Mouse (Mus musculus): ENCODE data around the gene Hs3st5. TPM values are rescaled to one million over a fixed set of nuclear protein-coding genes. Genes with fewer than 3 reads are reported as not detected.
"Not testable (repeated sequence)": the region's sequence is repeated elsewhere in the genome, so short reads cannot be mapped to it uniquely, and the experiment has no call there.

Hs3st5 gene
- total RNA-seq, 1 experiment from 2014 or later, result not detected

DNA sequence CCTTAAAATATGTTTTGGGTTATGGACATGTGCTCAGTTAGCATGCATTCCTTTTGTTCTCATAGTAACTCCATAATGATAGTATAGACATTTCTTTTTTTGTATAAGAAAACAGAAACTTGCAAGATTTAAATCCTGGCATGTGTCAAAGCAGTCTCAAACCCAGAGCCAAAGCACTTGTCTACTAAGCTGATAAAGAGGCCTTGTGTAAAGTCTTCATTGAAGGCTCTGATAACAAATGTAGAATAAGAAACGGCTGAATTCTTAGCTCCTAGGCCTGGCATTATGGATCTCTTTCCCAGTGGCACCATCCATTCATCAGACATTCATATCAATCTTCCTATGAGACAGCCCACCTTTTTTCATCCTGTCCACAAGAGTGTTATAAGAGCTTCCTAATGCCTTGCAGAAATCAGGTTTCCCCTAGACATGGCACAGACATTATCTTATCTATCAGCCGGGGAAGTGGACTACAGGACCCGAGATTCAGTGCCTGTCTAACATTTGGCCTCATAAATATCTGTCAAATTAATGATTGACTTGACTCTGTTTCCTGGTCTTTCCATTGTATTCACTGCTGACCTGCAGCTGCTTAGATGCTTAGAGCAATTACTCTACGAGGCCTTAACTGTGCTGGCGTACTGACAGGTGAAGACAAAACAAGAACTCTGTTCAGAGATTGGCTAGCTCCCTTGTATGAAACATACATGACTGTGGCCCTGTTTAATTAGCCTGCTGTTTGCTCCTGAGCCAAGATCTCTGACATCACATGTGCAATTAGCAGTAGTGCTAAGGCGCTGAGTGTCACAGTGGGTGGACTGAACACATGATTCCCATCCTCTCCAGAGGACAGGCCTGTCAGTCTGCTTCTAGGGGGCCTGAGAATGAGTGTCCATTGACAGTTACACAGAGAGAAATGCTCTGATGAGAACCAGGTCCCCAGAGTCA lies 48.6 kb downstream of the Hs3st5 start:
- ATAC-seq (ENCODE audit: extremely low read depth, insufficient number of reproducible peaks, low FRiP score, poor library complexity, severe bottlenecking), result no peak

DNA sequence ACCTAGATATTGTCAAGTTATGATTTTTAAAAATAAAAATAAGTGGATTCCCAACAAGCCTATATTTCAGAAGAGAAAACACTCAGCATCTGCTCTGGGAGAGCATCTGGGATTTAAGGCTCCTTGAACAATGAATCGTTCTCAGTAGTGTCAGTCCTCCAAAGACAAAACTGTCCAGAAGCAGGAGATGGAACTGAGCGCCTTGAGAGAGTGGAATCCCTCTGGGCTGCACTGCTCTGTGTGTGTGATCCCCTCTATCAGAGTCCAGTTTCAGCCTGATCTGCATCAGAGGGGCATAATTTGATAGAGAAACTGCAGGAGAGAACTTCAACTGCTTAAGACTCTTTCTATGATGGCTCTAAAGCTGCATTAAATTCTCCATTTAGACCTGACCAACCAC lies 49.5 kb downstream of the Hs3st5 start:
- no peak for ATAC-seq (ENCODE audit: extremely low read depth, insufficient number of reproducible peaks, low FRiP score, poor library complexity, severe bottlenecking)

DNA sequence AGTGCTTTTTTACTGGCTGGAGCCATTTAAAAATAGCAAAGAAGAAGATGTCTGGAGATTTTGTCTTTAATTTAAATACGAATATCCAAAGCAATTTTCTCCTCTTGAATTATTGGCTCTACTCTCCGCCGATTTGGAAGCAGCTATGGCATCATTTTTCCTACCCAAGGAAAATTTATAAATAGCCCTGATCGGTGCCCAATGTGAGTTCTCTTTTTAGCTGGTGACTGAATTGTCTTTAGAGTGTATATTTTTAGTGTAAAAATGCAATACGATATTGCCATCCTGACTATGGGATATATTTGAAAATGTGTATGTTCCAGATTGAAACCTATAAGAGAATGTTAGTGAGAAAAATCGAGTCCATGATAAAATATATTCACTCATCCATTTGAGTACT lies 51.1 kb downstream of the Hs3st5 start:
- ATAC-seq (ENCODE audit: extremely low read depth, insufficient number of reproducible peaks, low FRiP score, poor library complexity, severe bottlenecking), result no peak

DNA sequence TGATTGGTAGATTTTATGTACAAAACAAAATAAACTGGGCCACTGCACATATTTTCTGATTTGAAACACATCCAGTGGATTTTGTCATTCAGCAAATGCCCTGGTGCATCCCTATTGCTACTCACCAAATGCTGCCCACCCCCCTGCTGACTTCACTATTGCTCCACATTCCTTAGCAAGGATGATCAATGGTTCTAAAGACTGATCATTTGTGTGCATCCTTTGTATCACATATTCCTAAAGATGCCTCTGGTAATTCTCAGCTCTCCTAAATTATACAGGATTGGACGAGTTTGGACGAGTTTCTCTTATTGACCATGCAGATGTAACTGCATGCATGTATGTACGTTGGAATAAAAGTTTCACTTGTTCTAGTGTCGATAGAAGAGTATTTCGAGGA lies 52.1 kb downstream of the Hs3st5 start:
- ATAC-seq (ENCODE audit: extremely low read depth, insufficient number of reproducible peaks, low FRiP score, poor library complexity, severe bottlenecking), result no peak

DNA sequence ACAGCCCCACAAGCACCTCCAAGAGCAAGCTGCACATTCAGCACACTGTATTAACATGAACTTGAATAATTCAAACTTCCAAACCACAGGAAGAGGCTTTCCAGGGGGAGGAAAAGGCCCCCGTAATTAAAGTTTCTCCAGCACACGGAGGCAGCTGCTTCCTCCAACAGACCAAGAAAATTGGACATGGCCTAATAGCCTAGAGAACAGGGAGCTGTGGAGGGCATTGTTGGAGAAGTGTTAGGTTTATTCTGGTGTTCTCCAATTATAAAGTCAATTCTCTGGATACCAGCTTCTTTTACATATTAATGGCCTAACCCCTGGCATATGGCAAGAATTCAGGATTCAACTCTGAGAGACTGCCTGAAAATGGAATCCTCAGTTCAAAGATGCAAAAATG lies 60.6 kb downstream of the Hs3st5 start:
- no peak for ATAC-seq (ENCODE audit: extremely low read depth, insufficient number of reproducible peaks, low FRiP score, poor library complexity, severe bottlenecking)

DNA sequence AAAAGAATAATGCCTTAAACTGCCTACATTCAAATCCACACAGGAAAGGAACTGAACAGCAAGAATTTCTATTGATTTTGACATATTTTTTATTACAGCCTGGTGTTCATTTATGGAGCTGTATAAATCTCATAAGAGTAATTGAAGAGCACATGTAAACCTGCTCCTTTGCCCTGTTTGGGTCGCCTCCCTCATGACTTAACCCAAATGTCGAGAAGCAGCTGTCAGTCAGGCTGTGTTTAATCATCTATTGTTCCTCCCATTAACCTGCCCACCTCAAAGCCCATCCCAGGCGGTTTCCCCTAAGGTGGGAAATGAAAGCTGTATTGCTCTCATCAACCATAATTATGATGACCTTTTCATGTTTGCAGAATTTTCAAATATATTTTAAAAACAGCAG lies 65.9 kb downstream of the Hs3st5 start:
- no peak for ATAC-seq (ENCODE audit: extremely low read depth, insufficient number of reproducible peaks, low FRiP score, poor library complexity, severe bottlenecking)

DNA sequence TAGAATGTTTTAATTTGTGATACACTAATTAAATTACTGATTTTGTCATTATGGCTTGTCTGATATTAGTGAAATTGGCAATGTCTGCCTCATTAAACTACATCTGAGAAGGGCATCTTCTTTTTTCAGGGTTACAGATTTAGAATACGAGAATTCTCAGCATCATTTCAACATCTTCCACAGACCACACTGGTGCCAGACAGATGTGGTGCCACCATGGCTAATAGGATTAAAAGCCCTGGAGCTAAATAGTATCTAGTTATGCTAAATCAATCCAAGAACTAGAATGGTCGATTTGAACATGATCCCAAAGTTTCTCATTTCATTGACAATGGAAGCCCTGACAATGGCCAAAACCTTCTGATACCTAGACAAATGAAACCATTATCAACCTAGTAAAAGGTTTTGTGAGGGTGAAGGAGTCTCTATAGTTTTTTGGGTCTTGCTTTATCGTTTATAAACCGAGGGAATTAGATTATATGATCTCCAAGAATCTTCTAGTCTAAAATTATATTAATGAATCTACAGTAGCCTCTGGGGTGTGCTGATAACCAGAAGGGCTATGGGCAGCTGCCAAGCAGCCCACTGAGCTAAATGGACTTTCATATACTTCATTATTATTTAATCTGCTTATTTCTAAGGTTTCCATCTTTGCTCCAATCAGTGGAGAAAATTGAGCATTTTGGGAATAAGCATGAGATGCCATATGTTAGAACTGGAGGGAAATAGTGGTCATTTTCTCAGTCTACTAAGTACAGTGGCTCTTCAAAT lies 71.9 kb downstream of the Hs3st5 start:
- no peak for ATAC-seq (ENCODE audit: extremely low read depth, insufficient number of reproducible peaks, low FRiP score, poor library complexity, severe bottlenecking)

DNA sequence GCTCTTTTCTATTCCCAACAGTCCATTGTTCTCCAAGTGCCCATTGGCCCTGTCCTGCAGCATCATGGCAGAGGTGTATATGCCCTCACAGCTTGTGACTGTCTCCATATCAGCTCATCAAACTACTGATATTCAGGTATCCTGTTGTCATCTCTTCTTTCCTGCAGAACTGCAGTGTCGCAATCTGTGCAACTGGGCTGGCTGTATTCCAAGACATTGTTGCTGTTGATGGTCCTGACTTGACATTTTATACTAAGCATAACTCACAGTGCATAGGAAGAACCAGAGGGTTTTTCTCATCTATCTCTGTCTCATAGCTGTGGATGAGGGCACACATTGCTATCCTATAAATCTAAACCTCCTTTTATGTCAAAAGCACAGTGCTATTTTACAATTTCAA lies 103.8 kb downstream of the Hs3st5 start:
- no peak for ATAC-seq (ENCODE audit: extremely low read depth, insufficient number of reproducible peaks, low FRiP score, poor library complexity, severe bottlenecking)

DNA sequence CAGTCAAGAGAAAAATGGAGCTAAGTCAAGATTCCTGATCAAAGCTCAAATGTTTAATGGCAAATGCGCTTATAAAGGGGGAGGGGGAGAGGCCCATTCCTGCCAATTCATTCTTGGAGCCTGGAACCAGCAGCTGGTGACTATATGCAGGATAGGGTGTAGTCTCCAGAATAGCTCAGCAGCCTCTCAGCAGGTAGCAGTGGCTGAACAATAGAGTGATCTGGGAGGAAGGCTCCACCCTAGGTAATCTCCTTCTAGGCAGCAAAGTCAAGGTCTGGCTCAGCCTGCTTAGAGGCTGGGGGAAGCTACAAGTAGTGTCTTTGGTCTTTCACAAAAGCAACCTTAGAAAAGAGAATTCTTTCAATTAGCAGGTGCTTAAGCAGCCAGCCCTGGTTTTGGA lies 104.8 kb downstream of the Hs3st5 start:
- not testable (repeated sequence) for ATAC-seq (ENCODE audit: extremely low read depth, insufficient number of reproducible peaks, low FRiP score, poor library complexity, severe bottlenecking)

DNA sequence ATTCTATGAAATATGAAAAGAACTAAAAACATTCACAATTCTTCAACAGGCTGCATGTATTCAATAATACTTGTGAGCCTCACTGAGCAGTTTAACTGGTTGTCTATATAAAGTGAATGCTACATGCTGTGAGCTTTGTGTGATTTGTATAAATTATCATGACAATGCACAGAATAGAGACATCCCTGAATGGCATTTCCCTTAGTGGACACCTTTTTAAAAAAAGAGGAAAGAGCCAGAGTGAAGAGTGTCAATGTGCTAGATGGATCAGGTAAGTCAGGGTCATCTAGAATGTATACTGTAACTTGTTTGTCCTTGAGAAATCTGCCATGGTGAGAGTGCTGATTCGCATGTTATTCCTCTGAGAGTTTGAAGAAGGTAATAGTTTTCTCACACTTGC lies 116.4 kb downstream of the Hs3st5 start:
- ATAC-seq (ENCODE audit: extremely low read depth, insufficient number of reproducible peaks, low FRiP score, poor library complexity, severe bottlenecking), result no peak

DNA sequence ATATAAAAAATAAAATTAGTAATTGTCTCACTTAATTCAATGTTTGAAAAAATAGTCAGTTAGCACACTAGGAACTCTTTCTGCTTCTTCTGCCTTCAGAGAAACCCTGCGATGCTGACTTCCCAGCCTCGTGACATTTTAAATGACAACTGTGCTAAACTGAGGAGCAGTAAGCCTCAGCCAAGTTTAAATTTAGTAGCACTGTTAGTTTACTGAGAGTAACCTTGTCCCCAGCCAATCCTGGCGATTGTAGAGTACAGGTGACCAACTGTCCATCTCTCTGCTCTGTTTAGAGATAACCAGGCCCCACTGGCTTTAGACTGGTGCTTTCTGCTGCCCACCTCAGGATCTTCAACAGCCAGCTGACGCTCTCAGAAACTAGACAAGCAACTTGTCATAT lies 121.3 kb downstream of the Hs3st5 start:
- ATAC-seq (ENCODE audit: extremely low read depth, insufficient number of reproducible peaks, low FRiP score, poor library complexity, severe bottlenecking), result no peak

DNA sequence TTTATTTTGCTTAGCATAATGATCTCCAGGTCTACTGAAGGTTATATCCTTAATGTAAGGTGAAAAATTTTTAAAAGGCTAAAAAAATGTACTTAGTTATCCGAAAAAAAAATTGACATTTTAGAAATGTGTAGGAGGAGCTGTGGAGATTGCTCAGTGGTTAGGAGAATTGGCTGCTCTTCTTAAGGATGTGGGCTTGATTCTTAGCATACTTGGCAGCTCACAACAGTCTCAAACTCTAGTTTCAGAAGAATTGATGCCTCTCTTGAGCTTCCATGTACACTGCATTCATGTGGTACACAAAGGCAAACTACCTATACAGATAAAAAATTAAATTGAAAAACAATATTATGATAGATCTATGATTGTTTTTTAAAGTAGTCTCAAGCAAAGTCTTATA lies 125.1 kb downstream of the Hs3st5 start:
- no peak for ATAC-seq (ENCODE audit: extremely low read depth, insufficient number of reproducible peaks, low FRiP score, poor library complexity, severe bottlenecking)

DNA sequence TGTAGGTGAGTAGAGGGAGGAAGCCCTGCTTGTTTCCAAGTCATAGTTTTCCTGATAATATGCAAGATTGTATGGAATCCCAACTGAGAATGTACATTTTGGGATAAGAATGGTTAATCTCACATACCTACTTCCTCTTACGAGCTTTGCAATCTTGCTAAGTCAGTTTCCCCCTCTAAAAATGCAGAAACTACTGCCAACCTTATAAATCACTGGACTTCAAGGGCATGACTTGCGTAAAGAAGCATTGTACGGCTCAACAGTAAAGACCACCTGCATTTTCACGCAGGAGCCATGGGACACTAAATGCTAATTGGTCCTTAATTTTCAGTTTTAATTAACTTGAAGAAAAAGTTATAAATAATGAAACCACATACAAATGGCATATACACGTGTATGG lies 144.0 kb downstream of the Hs3st5 start:
- ATAC-seq (ENCODE audit: extremely low read depth, insufficient number of reproducible peaks, low FRiP score, poor library complexity, severe bottlenecking), result no peak

DNA sequence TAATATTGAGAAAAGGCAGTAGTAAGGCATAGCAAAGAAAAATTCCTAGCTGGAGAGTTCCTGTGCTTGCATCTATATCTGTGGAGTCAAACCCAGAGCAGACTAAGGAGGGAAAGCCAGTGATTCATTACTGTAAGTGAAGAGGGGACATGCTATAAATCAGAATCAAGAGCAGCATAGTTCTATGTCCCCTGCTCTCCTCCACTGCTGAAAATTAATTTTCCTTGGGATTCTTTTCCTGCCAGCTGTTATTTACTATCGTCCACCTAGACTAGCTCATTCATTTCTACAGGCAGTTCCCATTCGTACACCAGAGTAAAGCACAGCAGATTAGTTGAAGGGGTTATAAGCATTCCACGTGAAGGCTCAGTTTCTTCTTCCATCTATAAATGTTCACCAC lies 207.4 kb downstream of the Hs3st5 start:
- ATAC-seq (ENCODE audit: extremely low read depth, insufficient number of reproducible peaks, low FRiP score, poor library complexity, severe bottlenecking), result no peak

DNA sequence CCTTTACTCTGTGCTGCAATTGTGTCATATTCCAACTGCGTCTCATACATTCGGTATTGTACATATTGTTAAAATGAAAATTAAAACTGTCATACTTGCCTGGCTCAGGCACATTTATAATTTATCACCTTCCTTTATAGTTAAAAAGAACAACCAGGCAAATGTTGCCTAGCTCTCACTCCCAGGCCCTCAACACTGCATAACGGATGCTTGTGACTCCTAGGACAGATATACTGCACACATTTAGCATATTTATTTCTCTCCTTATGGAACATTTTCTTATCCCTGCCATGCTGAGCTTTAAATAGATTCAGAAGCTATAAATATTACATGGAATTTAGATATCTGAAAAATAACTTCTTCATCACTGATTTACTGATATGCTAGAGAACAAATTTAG lies 219.6 kb downstream of the Hs3st5 start:
- no peak for ATAC-seq (ENCODE audit: extremely low read depth, insufficient number of reproducible peaks, low FRiP score, poor library complexity, severe bottlenecking)

DNA sequence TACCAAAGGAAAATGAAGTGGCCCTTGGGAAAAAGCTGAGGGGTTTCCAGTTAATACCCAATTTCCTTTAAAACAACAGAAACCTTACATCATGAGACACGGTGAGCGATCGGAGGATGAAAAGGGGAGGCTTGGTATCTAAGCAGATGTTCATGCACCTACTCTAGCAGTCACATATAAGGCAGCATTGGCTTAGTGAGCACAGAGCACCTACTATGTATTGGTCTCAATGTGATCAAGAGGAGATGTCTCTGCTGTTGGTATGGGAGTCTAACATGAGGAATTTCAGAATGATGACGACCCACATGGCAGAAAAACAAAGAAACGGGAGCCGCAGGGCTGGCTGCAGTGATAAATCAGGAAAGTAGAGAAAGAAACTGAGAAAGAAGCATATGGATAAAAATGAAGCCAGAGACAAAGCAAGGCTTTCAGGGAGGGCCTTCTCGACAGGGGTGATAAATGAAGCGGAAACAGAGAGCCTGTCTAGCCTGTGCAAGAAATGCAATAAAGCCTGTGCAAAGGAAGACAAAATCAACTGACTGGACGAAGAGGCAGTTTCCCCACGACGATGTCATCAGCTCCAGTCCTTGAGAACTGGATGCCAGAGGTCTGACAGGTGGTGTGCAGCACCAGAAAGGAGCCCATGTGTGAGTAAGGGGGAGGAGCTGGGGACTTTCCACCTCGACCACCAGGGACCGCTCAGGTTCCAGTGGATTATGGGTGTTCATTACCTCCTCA lies 222.9 kb downstream of the Hs3st5 start:
- no peak for ATAC-seq (ENCODE audit: extremely low read depth, insufficient number of reproducible peaks, low FRiP score, poor library complexity, severe bottlenecking)

DNA sequence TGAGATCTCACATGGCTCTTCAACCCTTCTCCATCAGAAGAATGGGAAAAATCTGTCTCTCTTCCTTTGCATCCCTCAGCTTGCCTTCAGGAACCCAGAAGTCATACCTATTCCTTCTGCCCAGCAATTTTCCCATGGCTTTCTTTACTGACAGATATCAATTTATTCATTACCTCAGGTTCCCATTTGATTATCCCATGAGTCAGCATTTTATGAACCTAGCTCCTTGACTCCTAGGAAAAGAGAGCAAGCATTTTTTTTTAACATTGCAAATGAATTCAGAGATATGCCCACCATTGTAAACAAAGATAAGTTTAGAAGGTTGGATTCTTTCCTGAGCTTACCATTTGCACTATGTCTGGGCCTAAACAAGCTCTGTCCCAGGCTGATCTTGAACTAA lies 232.8 kb downstream of the Hs3st5 start:
- ATAC-seq (ENCODE audit: extremely low read depth, insufficient number of reproducible peaks, low FRiP score, poor library complexity, severe bottlenecking), result no peak

DNA sequence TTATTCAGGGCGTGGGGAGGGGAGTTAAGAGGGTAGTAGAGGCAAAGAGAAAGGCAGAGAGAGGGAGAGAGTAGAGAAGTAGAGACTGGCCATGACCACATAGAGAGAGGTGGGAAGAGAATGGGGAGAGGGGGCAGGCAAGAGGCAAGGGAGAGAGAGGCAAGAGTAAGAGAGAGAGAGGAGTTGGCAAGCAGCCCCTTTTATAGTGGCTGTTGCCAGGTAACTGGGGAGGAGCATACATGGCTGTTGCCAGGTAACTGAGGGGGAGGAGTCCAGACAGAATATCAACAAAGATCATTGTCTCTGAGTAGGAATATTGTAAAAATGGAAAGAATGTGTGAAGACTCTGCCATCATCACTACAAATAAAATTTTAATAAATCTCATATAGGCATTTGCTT lies 243.4 kb downstream of the Hs3st5 start:
- ATAC-seq (ENCODE audit: extremely low read depth, insufficient number of reproducible peaks, low FRiP score, poor library complexity, severe bottlenecking), result no peak

DNA sequence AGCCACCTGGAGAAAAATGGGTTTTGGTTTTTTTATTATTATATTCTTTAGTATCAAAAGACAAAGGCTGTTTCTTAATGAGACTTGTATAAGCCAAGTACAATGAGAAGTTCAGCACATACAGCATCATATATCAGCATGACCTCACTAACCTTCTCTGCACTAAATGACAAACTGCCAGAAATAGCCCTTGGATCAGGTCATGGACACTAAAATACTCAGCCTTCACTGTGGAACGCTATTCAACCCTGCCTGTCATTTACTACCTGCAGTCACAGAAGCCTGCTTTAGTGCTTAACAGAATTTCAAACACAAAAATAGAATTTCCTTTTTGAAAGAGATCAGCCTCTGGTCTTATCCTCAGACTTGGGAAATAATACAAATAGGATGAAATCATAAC lies 247.9 kb downstream of the Hs3st5 start:
- no peak for ATAC-seq (ENCODE audit: extremely low read depth, insufficient number of reproducible peaks, low FRiP score, poor library complexity, severe bottlenecking)

DNA sequence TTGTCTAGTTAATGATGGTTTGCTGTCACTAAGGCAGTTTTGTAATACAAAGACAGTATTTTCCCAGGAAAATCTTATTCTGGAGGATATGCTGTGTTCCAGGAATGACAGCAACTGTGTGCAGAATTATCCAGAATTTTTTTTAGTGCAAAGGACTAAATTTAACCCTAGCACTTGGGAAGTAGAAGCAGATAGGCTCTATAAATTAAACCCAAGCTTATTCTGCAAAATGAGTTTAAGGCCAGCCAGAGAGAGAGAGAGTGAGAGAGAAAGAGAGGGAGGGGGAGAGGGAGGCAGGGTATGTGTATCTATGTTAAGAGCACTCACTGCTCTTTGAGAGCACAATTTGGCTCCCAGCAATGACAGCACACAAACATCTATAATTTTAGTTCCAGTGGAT lies 267.0 kb downstream of the Hs3st5 start:
- ATAC-seq (ENCODE audit: extremely low read depth, insufficient number of reproducible peaks, low FRiP score, poor library complexity, severe bottlenecking), result no peak
